Mouse (Mus musculus) cerebellum, postnatal 25 days (tissue): ENCODE results near the gene Epb41.

Experiments used
- DNase-seq, 2 experiments: peaks; one replicate each; pipeline ENCODE4 v3.0.0; 2021; ENCODE audit warnings: mixed read lengths in 2 of 2

The Epb41 gene

DNA sequence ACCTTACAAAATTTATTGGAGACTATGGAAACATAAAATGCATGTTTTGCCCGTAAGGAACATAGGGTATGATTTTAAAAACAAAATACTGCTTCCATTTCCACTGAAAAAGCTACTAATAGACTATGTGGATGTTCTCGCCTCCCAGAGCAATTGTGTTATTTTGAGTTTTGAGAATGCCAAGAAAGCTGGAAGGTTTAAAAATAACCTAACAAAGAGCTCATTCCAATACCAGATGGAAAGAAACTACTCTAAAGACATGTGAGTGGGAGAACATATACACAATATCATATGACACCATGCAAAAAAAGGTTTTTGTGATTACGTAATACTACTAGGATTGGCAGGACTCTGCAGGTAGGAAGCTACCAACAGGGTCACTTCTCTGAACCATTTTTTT, 31.4 kb downstream of the Epb41 start:
- no peak for DNase-seq

- DNase-seq, result no peak
These were observed 33.4 kb downstream of the Epb41 start for GRCm38 (mm10) chr4:132041471-132042332.

- no peak for DNase-seq
These were observed 35.0 kb downstream of the Epb41 start for GRCm38 (mm10) chr4:132039975-132040645.

GRCm38 (mm10) chr4:132039521-132039920, 35.6 kb downstream of the Epb41 start:
- DNase-seq, result no peak

DNA sequence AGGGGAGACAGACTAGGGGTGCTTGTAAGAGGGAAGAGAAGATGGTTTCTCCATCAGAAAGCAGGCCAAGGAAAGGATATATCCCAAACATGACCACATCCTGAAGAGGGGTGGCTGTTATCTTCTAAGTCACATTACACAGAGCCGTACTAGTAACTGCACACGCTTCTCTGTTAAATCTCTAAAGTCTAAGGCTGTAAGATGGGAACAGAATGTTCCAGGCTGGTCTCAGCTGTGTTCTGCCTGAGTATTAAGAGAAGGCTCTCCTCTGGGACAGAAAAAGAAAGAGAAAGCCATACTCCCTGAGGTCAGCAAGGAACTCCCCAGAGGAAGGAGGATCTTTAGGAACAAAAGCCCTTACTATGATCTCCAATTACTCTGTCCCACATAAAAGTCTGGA, 36.3 kb downstream of the Epb41 start:
- no peak for DNase-seq

- no peak for DNase-seq
These were observed 37.1 kb downstream of the Epb41 start for GRCm38 (mm10) chr4:132037991-132038390.

DNA sequence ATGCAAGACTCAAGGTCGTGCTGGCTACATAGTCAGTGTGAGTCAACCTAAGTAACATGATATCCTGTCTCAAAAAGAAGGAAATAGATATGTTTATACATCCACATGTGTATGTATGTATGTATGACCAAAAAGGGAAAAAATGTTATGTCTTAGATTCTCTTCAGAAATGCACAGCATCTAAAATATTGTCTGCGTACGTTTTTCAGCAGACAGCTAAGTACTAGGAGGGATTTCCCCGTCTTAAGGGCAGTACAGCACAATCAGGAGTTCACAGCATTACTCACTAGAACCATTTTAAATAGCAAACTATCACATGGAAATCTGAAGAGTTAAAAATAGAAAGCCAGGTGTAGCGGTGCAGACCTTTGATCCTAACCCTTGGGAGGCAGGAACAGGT, 38.0 kb downstream of the Epb41 start:
- DNase-seq, result no peak

DNA sequence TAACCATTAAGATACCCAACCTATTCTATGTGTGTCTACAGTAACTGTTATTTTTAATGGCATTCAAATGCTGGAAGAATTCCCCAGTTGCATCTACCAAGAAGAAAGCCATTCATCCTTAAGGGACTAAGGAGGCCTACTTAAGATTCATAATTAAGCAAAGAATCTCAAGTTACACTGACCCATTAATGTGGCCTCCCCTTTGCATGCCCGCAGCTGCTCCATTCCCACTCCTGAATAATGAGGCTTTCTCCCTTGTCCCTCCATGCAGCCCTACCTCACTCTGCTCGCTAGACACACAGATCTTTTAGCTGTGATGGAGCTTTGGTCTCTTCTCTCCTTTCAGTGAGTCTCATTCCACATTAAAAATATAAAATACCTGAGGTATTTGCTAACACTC, 40.9 kb downstream of the Epb41 start:
- no peak for DNase-seq

GRCm38 (mm10) chr4:132033183-132033582, 41.9 kb downstream of the Epb41 start:
- no peak for DNase-seq

- DNase-seq, result no peak
These were observed 45.0 kb downstream of the Epb41 start for GRCm38 (mm10) chr4:132029851-132030741.

DNA sequence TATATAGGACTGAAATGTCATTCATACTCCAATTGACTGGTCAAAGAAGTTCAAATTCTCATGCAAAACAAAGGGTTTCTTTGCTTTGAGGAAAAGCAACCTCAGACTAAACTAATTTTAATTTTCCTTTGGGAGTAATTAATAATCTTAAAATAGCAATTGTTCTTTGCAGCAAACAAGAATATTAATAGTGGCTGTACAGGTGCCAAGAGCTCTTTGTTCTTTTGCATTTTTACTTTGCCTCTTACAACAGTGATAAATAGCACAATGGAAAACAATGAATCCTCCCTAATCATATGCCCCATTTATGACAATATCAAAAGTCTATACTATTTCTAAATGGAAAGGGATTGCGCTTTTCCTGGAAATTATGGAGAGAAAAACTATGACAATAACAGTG, 47.3 kb downstream of the Epb41 start:
- no peak for DNase-seq

GRCm38 (mm10) chr4:132027167-132027566, 48.0 kb downstream of the Epb41 start:
- no peak for DNase-seq

- DNase-seq, result no peak
These were observed 49.2 kb downstream of the Epb41 start for GRCm38 (mm10) chr4:132025738-132026527.

DNA sequence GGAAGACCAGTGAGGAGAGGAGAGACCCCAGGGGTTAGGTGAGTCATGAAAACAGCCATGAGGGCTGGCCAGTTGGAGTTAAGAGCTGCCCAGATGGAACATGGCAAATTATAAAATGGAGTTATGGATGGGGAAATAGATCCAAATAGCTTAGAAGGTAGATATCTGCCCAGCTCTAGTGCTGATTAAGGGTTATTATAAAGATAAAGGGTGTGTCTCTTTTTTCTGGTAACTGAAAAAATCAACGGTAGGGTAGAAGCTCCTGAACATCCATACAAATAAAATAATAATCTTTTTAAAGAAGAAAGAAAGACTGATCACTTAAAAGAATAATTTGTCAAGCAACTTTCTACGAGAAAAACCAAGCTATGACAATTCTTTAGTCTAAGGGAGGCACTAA, 49.9 kb downstream of the Epb41 start:
- DNase-seq, result no peak

- DNase-seq, result no peak
These were observed 51.3 kb downstream of the Epb41 start for GRCm38 (mm10) chr4:132023816-132024215.

GRCm38 (mm10) chr4:132022639-132023038, 52.5 kb downstream of the Epb41 start:
- peak in 1 of 2 experiments; percentile 34 for DNase-seq

GRCm38 (mm10) chr4:132021883-132022282, 53.2 kb downstream of the Epb41 start:
- DNase-seq, result no peak

DNA sequence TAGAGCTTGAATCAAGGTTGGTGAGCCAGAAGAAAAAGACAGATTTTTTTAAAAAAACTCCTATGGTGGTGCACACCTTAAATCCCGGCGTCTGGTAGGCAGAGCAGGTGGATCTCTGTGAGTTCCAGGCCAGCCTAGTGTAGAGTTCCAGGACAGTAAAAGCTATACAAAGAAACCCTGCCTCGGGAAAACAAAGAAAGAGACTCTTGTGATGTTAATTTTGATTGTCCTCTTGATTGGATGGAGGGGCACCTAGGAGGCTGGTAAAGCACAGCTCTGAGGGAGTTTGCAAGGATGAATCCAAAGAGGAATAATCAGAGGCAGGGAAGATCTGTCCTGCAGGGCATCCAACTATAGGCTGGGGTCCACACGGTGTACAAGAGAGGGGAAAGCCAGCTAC, 56.6 kb downstream of the Epb41 start:
- no peak for DNase-seq

DNA sequence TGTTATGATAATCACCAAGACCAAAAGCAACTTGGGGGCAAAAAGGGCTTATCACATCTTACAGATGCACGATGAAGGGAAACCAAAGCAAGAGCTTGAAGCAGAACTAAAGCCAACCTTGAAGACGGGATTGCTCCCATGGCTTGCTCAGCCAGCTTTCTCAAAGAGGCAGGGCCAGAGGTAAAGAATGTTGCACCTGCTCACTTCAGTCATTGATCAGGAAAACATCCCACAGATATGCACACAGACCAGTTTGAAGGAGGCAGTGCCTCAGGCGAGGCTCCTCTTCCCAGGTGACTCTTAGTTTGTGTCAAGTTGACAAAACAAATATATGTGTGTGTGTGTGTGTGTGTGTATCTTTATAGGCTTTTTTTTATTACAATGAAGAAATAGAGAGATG, 59.7 kb downstream of the Epb41 start:
- no peak for DNase-seq

GRCm38 (mm10) chr4:132011619-132012018, 63.5 kb downstream of the Epb41 start:
- DNase-seq, result no peak

GRCm38 (mm10) chr4:132010416-132010815, 64.7 kb downstream of the Epb41 start:
- no peak for DNase-seq

GRCm38 (mm10) chr4:132008191-132008590, 66.9 kb downstream of the Epb41 start:
- DNase-seq, result no peak
